Mouse (Mus musculus) intestine, embryonic 14.5 days (tissue): Measurements from ENCODE around the gene Tle6. TPM values are rescaled to one million over a fixed set of nuclear protein-coding genes. Genes with fewer than 3 reads are reported as not detected.

Source experiments
- ATAC-seq: fragments of 200-750 bp; cut with Nextera tagmentation; replicated peaks from 2 replicates; pipeline ENCODE4 v1.8.0; 2017; ENCODE audit warnings: low read depth, moderate number of reproducible peaks, moderate TSS enrichment, moderate library complexity; ENCODE audit not compliant: low FRiP score, low TSS enrichment
- DNase-seq: peaks from one replicate; pipeline ENCODE4 v3.0.0-alpha.2; 2018; ENCODE audit warnings: low spot score
- H3K27ac ChIP-seq: fragments of 300-500 bp; sonication (generic); 2 replicates; pipeline ENCODE4 v1.5.1; 2014; ENCODE audit warnings: low read depth, mild to moderate bottlenecking, control low read depth
- H3K27me3 ChIP-seq: fragments of 300-500 bp; sonication (generic); replicated peaks from 2 replicates; pipeline ENCODE4 v1.6.1; 2014; ENCODE audit warnings: low read length, control low read depth; ENCODE audit not compliant: control insufficient read depth, insufficient read depth
- H3K36me3 ChIP-seq: fragments of 300-500 bp; sonication (generic); 2 replicates; pipeline ENCODE4 v1.6.1; 2014; ENCODE audit warnings: low read length, control low read depth; ENCODE audit not compliant: control insufficient read depth, insufficient read depth
- H3K4me1 ChIP-seq: fragments of 300-500 bp; sonication (generic); replicated peaks from 2 replicates; pipeline ENCODE4 v1.6.1; 2014; ENCODE audit warnings: low read length, control low read depth, mixed read lengths; ENCODE audit not compliant: control insufficient read depth, insufficient read depth
- H3K4me2 ChIP-seq: fragments of 300-500 bp; sonication (generic); 2 replicates; pipeline ENCODE4 v1.6.1; 2014; ENCODE audit warnings: low read length
- H3K4me3 ChIP-seq: fragments of 300-500 bp; sonication (generic); 2 replicates; pipeline ENCODE4 v1.5.1; 2014; ENCODE audit warnings: low read depth, low read length, control low read depth, mixed read lengths
- H3K9ac ChIP-seq: fragments of 300-500 bp; sonication (generic); 2 replicates; pipeline ENCODE4 v1.6.1; 2014; ENCODE audit warnings: mild to moderate bottlenecking, low read length
- H3K9me3 ChIP-seq: fragments of 300-500 bp; sonication (generic); 2 replicates; pipeline ENCODE4 v1.6.1; 2016; ENCODE audit warnings: low read length, control low read depth; ENCODE audit not compliant: control insufficient read depth
- WGBS: fragments of 180-500 bp; shearing (Covaris S2); extraction: QIAGEN DNeasy Blood & Tissue Kit; methylation state at CpG from one replicate; pipeline ENCODE4 v1.1.7; 2014; 5-methylcytosine and 5-hydroxymethylcytosine counted together
- polyA plus RNA-seq: library from polyadenylated mRNA; unstranded; fragments of >200 nt; fragmentation: Nextera tagmentation; extraction: Ambion mirVana; gene quantifications from 2 replicates; pipeline ENCODE4 v1.2.1, GENCODE M21; 2014

Gene Tle6
- polyA plus RNA-seq, 1 experiment from 2014 or later = 21.3 TPM

DNA sequence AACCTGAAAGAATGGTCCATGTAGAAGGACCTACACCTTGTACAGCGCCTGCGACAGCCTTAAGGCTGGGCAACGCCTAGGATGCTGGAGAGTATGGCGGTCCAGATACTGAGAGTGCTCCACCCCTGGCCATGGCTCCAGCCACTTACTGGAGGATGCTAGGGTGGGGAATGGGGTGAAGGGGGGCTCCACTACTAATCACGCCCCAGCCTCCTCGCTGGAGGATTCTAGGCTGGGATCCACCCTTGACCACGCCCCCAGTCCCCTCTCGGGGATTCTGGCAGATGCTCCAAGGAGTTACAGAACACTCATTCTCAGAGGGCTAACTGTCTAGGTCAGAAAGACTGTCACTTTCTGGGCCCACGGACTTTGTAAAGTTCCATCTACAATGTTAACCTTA lies 27.9 kb downstream of the Tle6 start:
- 7% methylated on average over 9 of the region's 9 CpGs for WGBS
- Histone ChIP-seq H3K4me2 (peak overlapping the region; percentile 80; the same call in 1 of the 2 replicates), H3K27ac (no peak overlapping the region), H3K4me1 (peaks cover 53% of the 10 kb centered on the region), H3K36me3 (no peaks in the 10 kb centered on the region), H3K27me3 (peaks cover 13% of the 10 kb centered on the region), H3K9ac (no peak overlapping the region), H3K4me3 (no peak overlapping the region), H3K9me3 (no peaks in the 10 kb centered on the region)
- no peak for DNase-seq
- no peak for ATAC-seq

DNA sequence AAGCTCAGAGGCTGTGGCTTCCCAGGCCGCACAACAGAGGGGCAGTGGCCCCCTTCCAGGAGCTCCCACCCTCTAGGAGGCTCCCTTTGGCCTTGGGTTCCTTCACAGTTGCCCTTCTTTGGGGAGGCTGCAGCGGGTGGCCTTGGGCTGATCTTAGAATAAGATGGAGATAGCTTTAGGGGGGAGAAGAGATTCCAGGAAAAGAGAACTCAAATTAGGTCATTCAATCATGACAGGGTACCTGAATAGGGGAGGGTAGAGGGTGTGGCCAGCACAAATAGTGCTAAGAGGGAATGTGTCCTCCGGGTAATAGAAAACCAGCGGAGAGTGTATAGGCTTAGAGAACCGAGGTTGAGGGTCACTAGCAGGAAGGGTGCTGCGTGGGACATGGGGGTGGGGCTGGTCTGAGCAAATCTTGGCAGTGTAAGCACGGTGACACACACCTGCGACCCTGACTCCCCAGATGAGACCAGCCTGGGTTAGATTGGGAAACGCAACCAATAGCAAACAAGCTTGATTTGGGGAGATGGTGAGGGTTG lies 28.7 kb downstream of the Tle6 start:
- no peaks in the 10 kb centered on the region for H3K36me3 ChIP-seq
- 9% methylated on average over 9 of the region's 9 CpGs for WGBS
- H3K9me3 ChIP-seq = no peaks in the 10 kb centered on the region
- H3K4me2 ChIP-seq = peak overlapping the region; percentile 80
- peaks cover 13% of the 10 kb centered on the region for H3K27me3 ChIP-seq
- 0 out of 2 replicates have a peak overlapping the region, but pooled peaks have one; percentile 17 for H3K9ac ChIP-seq
- DNase-seq (no peak), ATAC-seq (no peak)
- H3K4me3 ChIP-seq = peak overlapping the region; percentile 48
- H3K4me1 ChIP-seq = peaks cover 58% of the 10 kb centered on the region
- peak overlapping the region; percentile 64 for H3K27ac ChIP-seq

DNA sequence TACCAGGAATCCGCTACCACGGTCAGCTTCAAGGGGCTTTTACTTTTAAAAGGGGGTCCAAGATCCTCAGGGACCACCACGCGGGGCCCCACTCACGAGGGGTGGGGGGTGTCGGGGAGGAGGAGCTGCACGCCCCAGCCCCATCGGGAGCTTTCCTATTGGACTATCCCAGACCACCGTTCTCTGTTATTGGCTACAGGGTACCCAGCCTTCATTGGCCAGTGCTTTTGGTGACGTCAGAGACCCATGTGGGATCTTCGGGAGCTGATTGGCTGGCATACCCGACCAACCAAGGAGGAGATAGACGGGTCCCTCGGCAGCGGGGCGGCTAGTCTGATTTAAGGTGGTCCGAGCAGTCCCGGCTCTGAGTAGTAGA lies 29.4 kb downstream of the Tle6 start:
- Histone ChIP-seq H3K27ac (peak overlapping the region; percentile 86), H3K4me2 (peak overlapping the region; percentile 80), H3K9ac (peak overlapping the region; percentile 36; the same call in 1 of the 2 replicates), H3K4me3 (peak overlapping the region; percentile 48), H3K27me3 (peaks cover 10% of the 10 kb centered on the region), H3K9me3 (no peaks in the 10 kb centered on the region), H3K36me3 (peaks cover 5% of the 10 kb centered on the region), H3K4me1 (peaks cover 58% of the 10 kb centered on the region)
- ATAC-seq = peak; percentile 88
- under 1% methylated on average over 18 of the region's 18 CpGs for WGBS
- DNase-seq = peak; percentile 95

DNA sequence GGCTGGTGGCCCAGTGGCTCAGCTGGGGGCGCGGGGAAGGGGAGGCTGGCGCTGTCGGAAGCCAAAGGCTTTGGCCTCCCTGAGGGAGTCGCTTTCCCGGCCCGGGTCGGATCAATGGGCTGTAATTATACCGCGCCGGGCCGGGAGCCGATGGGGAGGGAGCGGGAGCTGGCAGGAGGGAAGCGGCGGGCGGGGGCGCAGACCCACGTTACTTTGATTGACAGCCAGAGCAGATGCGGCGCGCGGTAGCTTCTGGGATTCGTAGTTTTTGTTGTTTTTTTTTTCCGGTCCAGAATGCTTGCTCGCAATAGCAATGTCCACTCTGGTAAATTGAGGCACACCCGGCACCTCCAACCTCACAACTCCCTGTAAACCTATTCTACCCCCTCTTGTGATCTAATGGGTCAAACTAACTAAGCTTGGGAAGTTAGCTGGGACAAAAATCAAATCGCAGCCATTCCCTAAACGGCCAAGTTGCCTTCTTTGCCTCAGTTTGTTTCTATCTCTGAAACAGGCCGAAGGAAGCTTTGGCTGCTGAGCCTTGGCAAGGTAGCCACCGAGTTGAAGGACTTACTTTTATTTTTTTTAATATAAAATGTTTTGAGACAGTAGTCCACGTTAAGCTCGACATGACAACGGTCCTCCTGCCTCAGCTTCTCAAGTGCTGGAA lies 29.9 kb downstream of the Tle6 start:
- peaks cover 10% of the 10 kb centered on the region for H3K36me3 ChIP-seq
- peak overlapping the region; percentile 48 for H3K4me3 ChIP-seq
- peak overlapping the region; percentile 36; the same call in 1 of the 2 replicates for H3K9ac ChIP-seq
- H3K27ac ChIP-seq = peak overlapping the region; percentile 86
- H3K4me1 ChIP-seq = peaks cover 56% of the 10 kb centered on the region
- ATAC-seq (peak; percentile 50), DNase-seq (peak; percentile 97)
- peak overlapping the region; percentile 80 for H3K4me2 ChIP-seq
- under 1% methylated on average over 30 of the region's 34 CpGs for WGBS
- H3K9me3 ChIP-seq = no peaks in the 10 kb centered on the region
- peaks cover 5% of the 10 kb centered on the region; the same call in 1 of the 2 replicates for H3K27me3 ChIP-seq

DNA sequence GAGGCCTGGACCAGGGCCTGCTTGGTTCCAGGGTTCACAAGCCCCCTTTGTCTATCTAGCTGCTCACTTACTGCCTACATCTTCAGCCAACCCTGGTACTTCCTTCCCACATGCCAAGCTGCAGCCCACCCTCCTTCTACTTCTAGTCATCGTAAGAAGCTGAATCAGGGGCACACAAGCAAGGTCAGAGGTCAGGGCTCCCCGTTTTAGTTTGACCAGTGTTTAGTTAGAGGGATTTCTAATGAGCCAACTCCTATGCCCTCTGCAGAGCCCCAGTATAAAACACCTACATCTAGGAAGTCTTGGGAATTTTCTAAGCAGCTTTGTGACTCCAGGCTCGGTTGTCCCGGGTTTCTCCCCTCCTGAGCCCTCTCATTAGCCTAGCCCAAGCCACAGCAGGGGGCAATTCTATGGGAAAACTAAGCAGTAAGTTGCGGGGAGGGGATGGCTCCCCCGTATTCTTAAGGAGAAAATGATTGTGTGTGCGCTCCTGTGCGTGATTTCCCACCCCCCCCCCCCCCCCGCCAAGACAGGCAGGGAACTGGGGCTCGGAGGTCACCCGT lies 30.6 kb downstream of the Tle6 start:
- DNase-seq = peak; percentile 65
- H3K27me3 ChIP-seq = 0 out of 2 replicates have a peak, but pooled peaks cover 3% of the 10 kb centered on the region
- peaks cover 50% of the 10 kb centered on the region for H3K4me1 ChIP-seq
- H3K27ac ChIP-seq = peak overlapping the region; percentile 86
- peaks cover 17% of the 10 kb centered on the region for H3K36me3 ChIP-seq
- no peaks in the 10 kb centered on the region for H3K9me3 ChIP-seq
- 3% methylated on average over 8 of the region's 11 CpGs for WGBS
- H3K9ac ChIP-seq = peak overlapping the region; percentile 18; the same call in 1 of the 2 replicates
- ATAC-seq = no peak
- peak overlapping the region; percentile 48 for H3K4me3 ChIP-seq
- H3K4me2 ChIP-seq = peak overlapping the region; percentile 80

DNA sequence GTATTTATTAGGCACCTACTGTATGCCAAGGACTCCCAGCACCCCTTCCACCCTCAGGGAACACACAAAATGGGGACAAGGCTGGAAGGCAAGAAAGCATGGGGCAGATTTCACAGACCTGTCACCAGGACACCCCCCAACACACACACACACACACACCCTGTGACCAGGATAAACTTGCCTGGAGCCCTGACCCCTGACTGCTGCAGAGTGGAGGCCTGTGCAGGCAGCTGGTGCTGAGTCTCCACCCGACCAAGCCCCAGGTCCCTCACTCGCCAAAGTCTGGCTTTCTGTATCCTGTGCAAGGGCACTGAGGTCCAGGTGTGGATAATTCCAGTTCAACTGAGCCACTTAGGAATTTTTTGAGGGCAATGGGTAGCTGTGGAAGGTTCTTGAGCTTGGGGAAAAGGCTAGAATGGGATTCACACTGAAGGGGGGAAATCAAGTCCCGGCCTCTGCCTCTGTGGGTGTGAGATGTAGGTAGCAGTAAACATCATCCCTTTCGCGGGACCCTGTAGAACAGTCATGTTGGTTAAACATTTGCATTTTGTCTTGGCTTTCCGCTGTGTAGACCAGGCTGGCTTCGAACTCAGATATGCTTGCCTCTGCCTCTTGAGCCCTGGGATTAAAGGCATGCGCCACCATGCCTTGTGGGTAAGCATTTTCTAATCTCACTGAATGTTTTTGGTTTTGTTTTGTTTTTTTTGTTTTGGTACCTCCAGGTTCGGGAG lies 31.2 kb downstream of the Tle6 start:
- Histone ChIP-seq H3K4me3 (no peak overlapping the region), H3K4me2 (no peak overlapping the region; the same call in 1 of the 2 replicates), H3K27me3 (0 out of 2 replicates have a peak, but pooled peaks cover 3% of the 10 kb centered on the region), H3K4me1 (peaks cover 49% of the 10 kb centered on the region), H3K27ac (peak overlapping the region; percentile 86), H3K9ac (no peak overlapping the region), H3K9me3 (no peaks in the 10 kb centered on the region), H3K36me3 (peaks cover 23% of the 10 kb centered on the region)
- DNase-seq (peak; percentile 62), ATAC-seq (no peak)
- 65% methylated on average over 9 of the region's 9 CpGs for WGBS

DNA sequence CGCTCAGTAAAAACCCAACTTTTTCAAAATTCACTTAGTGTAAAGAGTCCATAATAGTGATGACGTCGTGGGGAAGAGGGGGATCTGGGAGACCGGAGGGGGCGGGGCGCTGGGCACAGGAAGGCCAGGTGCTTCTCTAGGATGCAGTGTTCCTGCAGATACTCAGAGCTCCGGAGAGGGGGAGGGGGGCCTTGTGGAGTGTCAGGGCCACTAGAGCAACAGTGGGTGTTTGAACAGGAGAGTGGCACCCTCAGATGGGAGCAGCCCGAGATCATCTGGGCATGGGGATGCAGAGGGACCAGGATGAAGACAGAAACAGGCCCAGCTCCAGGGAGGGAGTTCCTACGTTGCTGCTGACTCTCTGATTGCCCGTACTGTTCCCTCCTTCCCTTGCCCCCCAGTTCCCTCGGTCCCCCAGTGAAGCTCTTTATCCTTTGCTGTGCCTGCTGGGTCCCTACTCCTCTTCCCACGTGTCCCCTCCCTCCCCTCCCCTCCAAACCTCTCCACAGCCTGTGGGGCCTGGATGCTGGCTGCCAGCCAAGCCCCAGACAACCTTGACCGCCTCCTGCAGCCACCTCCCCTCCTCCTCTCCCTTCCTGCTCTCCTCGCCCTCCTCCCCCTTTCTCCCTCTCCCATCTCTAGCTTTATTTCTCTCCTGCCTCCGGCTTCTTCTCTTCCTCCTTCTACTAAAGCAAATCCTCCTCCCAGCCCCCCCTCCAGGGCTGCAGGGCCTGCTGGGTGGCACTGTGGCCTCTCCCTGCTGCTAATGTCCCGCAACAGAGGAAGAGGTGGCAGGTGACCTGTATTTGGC lies 32.3 kb downstream of the Tle6 start:
- peak overlapping the region; percentile 52 for H3K27ac ChIP-seq
- H3K27me3 ChIP-seq = 0 out of 2 replicates have a peak, but pooled peaks cover under 1% of the 10 kb centered on the region
- peaks cover 28% of the 10 kb centered on the region for H3K36me3 ChIP-seq
- peak; percentile 79 for DNase-seq
- 0 out of 2 replicates have a peak overlapping the region, but pooled peaks have one; percentile 15 for H3K4me3 ChIP-seq
- H3K4me2 ChIP-seq = peak overlapping the region; percentile 28
- H3K4me1 ChIP-seq = peaks cover 56% of the 10 kb centered on the region
- ATAC-seq = 0 out of 2 replicates have a peak, but pooled peaks have one; percentile 13
- no peaks in the 10 kb centered on the region for H3K9me3 ChIP-seq
- H3K9ac ChIP-seq = no peak overlapping the region
- 3% methylated on average over 16 of the region's 16 CpGs for WGBS
